Mouse (Mus musculus) testis, adult 2 months (tissue): Measurements from ENCODE around the gene Pam.

Experiments
- CTCF ChIP-seq: fragments of 200-500 bp; IDR thresholded peaks from 2 replicates; pipeline ENCODE4 v1.5.1; 2012; ENCODE audit warnings: low read depth, mild to moderate bottlenecking, inconsistent platforms, low read length, moderate library complexity; ENCODE audit not compliant: control insufficient read depth, insufficient read depth, insufficient replicate concordance
- POLR2A ChIP-seq: fragments of 200-500 bp; IDR thresholded peaks from 2 replicates; pipeline ENCODE4 v1.6.1; 2012; ENCODE audit warnings: low read depth, mild to moderate bottlenecking, inconsistent platforms, low read length, moderate library complexity; ENCODE audit not compliant: control insufficient read depth

DNA sequence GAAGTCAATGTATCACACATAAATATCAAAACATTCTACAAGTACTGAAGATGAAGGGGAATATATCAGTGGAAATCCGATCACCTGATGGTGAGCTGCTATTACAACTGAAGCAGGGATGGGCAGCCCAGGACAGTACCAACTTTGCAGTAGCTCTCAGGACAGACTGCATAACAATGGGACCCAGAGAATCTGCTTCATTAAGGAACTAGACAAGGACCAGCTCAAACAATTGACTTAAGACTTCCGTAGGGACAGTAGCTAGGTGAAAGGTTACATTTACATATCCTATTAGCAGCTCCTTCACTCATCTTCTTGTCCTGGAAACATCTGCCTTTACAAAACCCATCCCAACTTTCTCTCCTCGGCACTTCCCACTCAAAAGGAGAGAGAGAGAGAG, 9.0 kb downstream of the Pam start:
- no peak for TF ChIP-seq POLR2A
- no peak for TF ChIP-seq CTCF
